17 mouse cellular contexts compared by ENCODE assay signal in the genomic region with DNA sequence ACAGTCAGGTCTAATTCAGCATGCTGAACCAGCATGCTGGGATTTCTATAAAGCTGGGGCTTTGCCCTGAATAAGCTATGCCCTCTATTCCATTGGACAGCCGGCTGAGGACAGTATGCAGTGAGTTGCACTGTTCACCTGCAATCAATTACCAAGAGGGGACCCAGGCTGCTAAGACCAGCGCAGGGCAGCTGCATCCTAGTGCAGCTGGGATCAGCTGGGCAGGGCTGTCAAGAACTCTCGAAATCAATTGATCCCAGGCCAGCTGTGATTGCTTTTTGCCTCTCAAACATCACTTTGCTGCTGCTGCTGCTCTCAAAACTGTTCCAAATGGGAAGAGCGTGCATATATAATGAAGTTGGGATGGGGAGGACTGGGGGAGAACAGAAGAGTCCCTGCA.
A peak's percentile ranks its signal among the peaks of the same experiment; 100 is the strongest.
DNase-seq lines count a peak whose midpoint lies in the region; ATAC-seq and TF ChIP-seq lines count a peak whose summit lies in the region.
"Had no signal": no experiment of that assay in that cellular context is flagged by ENCODE, and none has a peak within 500 bp of the region (broad histone marks: within the 10 kb centered on the region; RNA-seq: fewer than 3 reads in every experiment).

No protein-coding gene starts in this region.

- no peak overlapping the region for H3K4me2 ChIP-seq in lung, embryonic 14.5 days
- no peak overlapping the region for H3K4me2 ChIP-seq in forebrain, postnatal 0 days (ENCODE audit: low read depth)
- 0 out of 2 replicates have a peak overlapping the region, but pooled peaks have one; percentile 7 for H3K4me2 ChIP-seq in limb, embryonic 13.5 days (replicated peaks)
- H3K4me2 ChIP-seq: intestine, embryonic 15.5 days; liver, embryonic 12.5 days; stomach, embryonic 15.5 days had no signal

- TF ChIP-seq CTCF in lung, embryonic 14.5 days (IDR thresholded peaks at IDR 0.05; ENCODE audit: low read depth), result no peak
- TF ChIP-seq CTCF in forebrain, postnatal 0 days (IDR thresholded peaks at IDR 0.05; ENCODE audit: low read depth), result no peak

- DNase-seq in lung, embryonic 14.5 days, result peak; percentile 3
- no peak for DNase-seq in lung, postnatal 14 days
- DNase-seq in embryonic facial prominence, embryonic 10.5 days (ENCODE audit: low spot score), result peak; percentile 78
- DNase-seq in forebrain, postnatal 0 days, result no peak
- no peak for DNase-seq in gastrocnemius, postnatal 4 days (ENCODE audit: low spot score in 2 of 2)
- no peak for DNase-seq in natural killer cell, adult 2 months (ENCODE audit: low spot score in 2 of 2)
- DNase-seq in cerebellum, adult 18-20 months, result no peak
- DNase-seq: adrenal gland, adult 8-10 months; cerebellum, adult 8-10 months; gastrocnemius, postnatal 10 days; layer of hippocampus, adult 9-11 months; spleen, adult 18-20 months had no signal

- no peaks in the 10 kb centered on the region for H3K9me3 ChIP-seq in lung, embryonic 14.5 days (ENCODE audit: low read depth, low read length)
- no peaks in the 10 kb centered on the region for H3K9me3 ChIP-seq in embryonic facial prominence, embryonic 10.5 days
- H3K9me3 ChIP-seq in forebrain, postnatal 0 days (ENCODE audit: low read length), result no peaks in the 10 kb centered on the region
- H3K9me3 ChIP-seq in limb, embryonic 13.5 days, result no peaks in the 10 kb centered on the region
- H3K9me3 ChIP-seq: intestine, embryonic 15.5 days; liver, embryonic 12.5 days; stomach, embryonic 15.5 days had no signal

- no peak overlapping the region for H3K9ac ChIP-seq in lung, embryonic 14.5 days
- H3K9ac ChIP-seq in forebrain, postnatal 0 days, result no peak overlapping the region
- H3K9ac ChIP-seq in limb, embryonic 13.5 days, result no peak overlapping the region
- H3K9ac ChIP-seq: intestine, embryonic 15.5 days; liver, embryonic 12.5 days; stomach, embryonic 15.5 days had no signal

- H3K27me3 ChIP-seq in lung, embryonic 14.5 days (ENCODE audit: insufficient read depth, low read length), result no peaks in the 10 kb centered on the region
- H3K27me3 ChIP-seq in embryonic facial prominence, embryonic 10.5 days (replicated peaks; ENCODE audit: low read depth, poor library complexity, severe bottlenecking), result no peaks in the 10 kb centered on the region
- no peaks in the 10 kb centered on the region for H3K27me3 ChIP-seq in forebrain, postnatal 0 days (ENCODE audit: insufficient read depth, low read length)
- no peaks in the 10 kb centered on the region for H3K27me3 ChIP-seq in limb, embryonic 13.5 days
- H3K27me3 ChIP-seq: intestine, embryonic 15.5 days; liver, embryonic 12.5 days; megakaryocyte, embryonic 14.5 days; stomach, embryonic 15.5 days had no signal

- no peaks in the 10 kb centered on the region for H3K36me3 ChIP-seq in lung, embryonic 14.5 days (ENCODE audit: insufficient read depth)
- H3K36me3 ChIP-seq in embryonic facial prominence, embryonic 10.5 days (replicated peaks), result no peaks in the 10 kb centered on the region
- no peaks in the 10 kb centered on the region for H3K36me3 ChIP-seq in forebrain, postnatal 0 days (ENCODE audit: insufficient read depth)
- H3K36me3 ChIP-seq in limb, embryonic 13.5 days, result no peaks in the 10 kb centered on the region
- H3K36me3 ChIP-seq: intestine, embryonic 15.5 days; liver, embryonic 12.5 days; stomach, embryonic 15.5 days had no signal

- ATAC-seq in lung, embryonic 14.5 days (ENCODE audit: insufficient read depth), result no peak
- peak; percentile 50; the same call in 1 of the 2 replicates for ATAC-seq in forebrain, postnatal 0 days
- ATAC-seq in limb, embryonic 13.5 days (ENCODE audit: low FRiP score, low read depth), result peak; percentile 48; the same call in 1 of the 2 replicates
- ATAC-seq: intestine, embryonic 15.5 days; liver, embryonic 12.5 days had no signal

- WGBS in lung, embryonic 14.5 days, result 24% methylated on average over 4 of the region's 4 CpGs
- 21% methylated on average over 4 of the region's 4 CpGs for WGBS in embryonic facial prominence, embryonic 10.5 days
- 43% methylated on average over 4 of the region's 4 CpGs for WGBS in forebrain, postnatal 0 days
- 14% methylated on average over 4 of the region's 4 CpGs for WGBS in limb, embryonic 13.5 days

- H3K4me1 ChIP-seq in lung, embryonic 14.5 days (ENCODE audit: insufficient read depth), result no peaks in the 10 kb centered on the region
- H3K4me1 ChIP-seq in embryonic facial prominence, embryonic 10.5 days, result peaks cover 9% of the 10 kb centered on the region
- no peaks in the 10 kb centered on the region for H3K4me1 ChIP-seq in forebrain, postnatal 0 days (ENCODE audit: insufficient read depth)
- peaks cover 5% of the 10 kb centered on the region for H3K4me1 ChIP-seq in limb, embryonic 13.5 days
- H3K4me1 ChIP-seq: intestine, embryonic 15.5 days; liver, embryonic 12.5 days; megakaryocyte, embryonic 14.5 days; stomach, embryonic 15.5 days had no signal

- no peak overlapping the region for H3K27ac ChIP-seq in lung, embryonic 14.5 days (ENCODE audit: low read depth)
- H3K27ac ChIP-seq in embryonic facial prominence, embryonic 10.5 days (replicated peaks), result no peak overlapping the region
- no peak overlapping the region for H3K27ac ChIP-seq in forebrain, postnatal 0 days (ENCODE audit: low read depth, low read length)
- no peak overlapping the region for H3K27ac ChIP-seq in limb, embryonic 13.5 days
- H3K27ac ChIP-seq: intestine, embryonic 15.5 days; liver, embryonic 12.5 days; stomach, embryonic 15.5 days had no signal

- H3K4me3 ChIP-seq in lung, embryonic 14.5 days (ENCODE audit: low read depth, low read length), result no peak overlapping the region
- H3K4me3 ChIP-seq in embryonic facial prominence, embryonic 10.5 days, result no peak overlapping the region
- no peak overlapping the region for H3K4me3 ChIP-seq in forebrain, postnatal 0 days (ENCODE audit: low read depth, low read length)
- no peak overlapping the region for H3K4me3 ChIP-seq in limb, embryonic 13.5 days
- H3K4me3 ChIP-seq: intestine, embryonic 15.5 days; liver, embryonic 12.5 days; megakaryocyte, embryonic 14.5 days; stomach, embryonic 15.5 days had no signal

Comparison
In these comparisons a context has a peak if more than half of its experiments do, and no peak if none do; other contexts are left out.
1. DNase-seq: peak in lung, embryonic 14.5 days (single experiment) and embryonic facial prominence, embryonic 10.5 days (single experiment); none in lung, postnatal 14 days (single experiment), forebrain, postnatal 0 days (single experiment), gastrocnemius, postnatal 4 days (0 of 2), natural killer cell, adult 2 months (0 of 2) and cerebellum, adult 18-20 months (0 of 2).